ENCODE assay signal across 26 mouse cellular contexts in the genomic region with DNA sequence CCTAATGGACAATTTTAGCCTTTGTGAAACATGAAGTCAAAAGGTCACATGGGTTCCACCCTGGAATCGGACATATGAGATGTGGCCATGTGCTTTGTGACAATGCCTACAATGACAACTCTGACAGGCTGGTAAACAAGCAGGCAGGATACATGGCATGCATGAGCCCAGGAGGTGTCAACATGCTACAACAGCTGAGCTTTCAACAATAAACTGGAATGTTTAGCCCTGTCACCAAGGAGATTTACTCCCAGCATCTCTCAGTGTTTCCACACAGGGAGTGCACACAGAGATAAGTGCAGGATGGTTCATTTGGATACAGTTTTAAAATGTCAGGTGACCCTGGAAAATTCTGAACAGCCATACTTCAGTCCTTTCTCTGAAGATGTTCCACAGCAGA.
"Had no signal": no experiment of that assay in that cellular context is flagged by ENCODE, and none has a peak within 500 bp of the region (broad histone marks: within the 10 kb centered on the region; RNA-seq: fewer than 3 reads in every experiment).

No protein-coding gene starts in this region.

- H3K4me2 ChIP-seq: heart, embryonic 11.5 days; heart, embryonic 13.5 days; heart, embryonic 15.5 days; hindbrain, embryonic 12.5 days; hindbrain, embryonic 15.5 days; kidney, embryonic 15.5 days; limb, embryonic 13.5 days; limb, embryonic 15.5 days; liver, embryonic 12.5 days had no signal

- H3K4me1 ChIP-seq: hindbrain, embryonic 12.5 days; hindbrain, embryonic 15.5 days; kidney, embryonic 15.5 days; limb, embryonic 13.5 days; limb, embryonic 15.5 days; liver, embryonic 12.5 days had no signal

- DNase-seq: gastrocnemius, postnatal 14 days; gastrocnemius, postnatal 36 days; heart, adult 2 months; heart, postnatal 10 days; heart, postnatal 36 days; kidney, adult 11 months; kidney, adult 2 months; kidney, adult 9 months; kidney, postnatal 14 days; kidney, postnatal 36 days; layer of hippocampus, postnatal 36 days; left cerebral cortex, postnatal 4 days; lung, adult 18-20 months had no signal

- H3K4me3 ChIP-seq: heart, adult 2 months; heart, embryonic 13.5 days; heart, embryonic 15.5 days; hindbrain, embryonic 12.5 days; hindbrain, embryonic 15.5 days; kidney, embryonic 15.5 days; limb, embryonic 13.5 days; limb, embryonic 15.5 days; liver, embryonic 12.5 days had no signal

- ATAC-seq: hindbrain, postnatal 0 days; intestine, embryonic 16.5 days; liver, embryonic 12.5 days had no signal

- H3K27me3 ChIP-seq: heart, embryonic 13.5 days; heart, embryonic 15.5 days; hindbrain, embryonic 12.5 days; hindbrain, embryonic 15.5 days; kidney, embryonic 15.5 days; limb, embryonic 13.5 days; limb, embryonic 15.5 days; liver, embryonic 12.5 days had no signal

- H3K36me3 ChIP-seq: heart, embryonic 13.5 days; heart, embryonic 15.5 days; hindbrain, embryonic 12.5 days; hindbrain, embryonic 15.5 days; kidney, embryonic 15.5 days; limb, embryonic 13.5 days; limb, embryonic 15.5 days; liver, embryonic 12.5 days had no signal

- H3K9me3 ChIP-seq: heart, embryonic 13.5 days; heart, embryonic 15.5 days; hindbrain, embryonic 12.5 days; hindbrain, embryonic 15.5 days; kidney, embryonic 15.5 days; limb, embryonic 13.5 days; limb, embryonic 15.5 days; liver, embryonic 12.5 days had no signal

- H3K27ac ChIP-seq: heart, adult 2 months; heart, embryonic 13.5 days; heart, embryonic 15.5 days; hindbrain, embryonic 12.5 days; hindbrain, embryonic 15.5 days; hindbrain, postnatal 0 days; kidney, embryonic 15.5 days; kidney, postnatal 0 days; limb, embryonic 13.5 days; limb, embryonic 15.5 days; liver, embryonic 12.5 days; liver, embryonic 14.5 days had no signal

- H3K9ac ChIP-seq: heart, embryonic 13.5 days; heart, embryonic 15.5 days; hindbrain, embryonic 12.5 days; hindbrain, embryonic 15.5 days; kidney, embryonic 15.5 days; limb, embryonic 13.5 days; limb, embryonic 15.5 days; liver, embryonic 12.5 days; liver, embryonic 14.5 days had no signal
